Mouse (Mus musculus) adrenal gland, postnatal 36 days (tissue): ENCODE results near the gene Dpy30. TPM values are rescaled to one million over a fixed set of nuclear protein-coding genes. Genes with fewer than 3 reads are reported as not detected.
"Not testable (repeated sequence)": the region's sequence is repeated elsewhere in the genome, so short reads cannot be mapped to it uniquely, and the experiment has no call there.

Experiments
- DNase-seq, 2 experiments: peaks; one replicate each; pipeline ENCODE4 v3.0.0; 2021; ENCODE audit warnings: mixed read lengths in 1 of 2
- long read RNA-seq, 2 experiments: library from polyadenylated mRNA; stranded (forward); transcript quantifications; one replicate each; pipeline ENCODE4 v2.0.0; 2021; ENCODE audit warnings: borderline sequencing depth in 2 of 2
- total RNA-seq, 2 experiments: library from RNA; stranded (reverse); gene quantifications; 2 replicates each; pipeline ENCODE4 v1.2.3; 2021

The Dpy30 gene
- 10 to 100 TPM; 71.2 to 87.3 TPM for total RNA-seq
- long read RNA-seq, experiment 1, transcript Dpy30-206 (5 exons, 734 nt): major isoform, 74 of 85 reads
- long read RNA-seq, experiment 1, partial matches to known transcripts: 3 of 85 reads
- long read RNA-seq, experiment 1, other reads (novel, unspliced or antisense): 3 of 85 reads
- long read RNA-seq, experiment 2, transcript Dpy30-206 (5 exons, 734 nt): major isoform, 31 of 37 reads
- long read RNA-seq, experiment 2, partial matches to known transcripts: 1 of 37 reads
- long read RNA-seq, experiment 2, other reads (novel, unspliced or antisense): 2 of 37 reads

DNA sequence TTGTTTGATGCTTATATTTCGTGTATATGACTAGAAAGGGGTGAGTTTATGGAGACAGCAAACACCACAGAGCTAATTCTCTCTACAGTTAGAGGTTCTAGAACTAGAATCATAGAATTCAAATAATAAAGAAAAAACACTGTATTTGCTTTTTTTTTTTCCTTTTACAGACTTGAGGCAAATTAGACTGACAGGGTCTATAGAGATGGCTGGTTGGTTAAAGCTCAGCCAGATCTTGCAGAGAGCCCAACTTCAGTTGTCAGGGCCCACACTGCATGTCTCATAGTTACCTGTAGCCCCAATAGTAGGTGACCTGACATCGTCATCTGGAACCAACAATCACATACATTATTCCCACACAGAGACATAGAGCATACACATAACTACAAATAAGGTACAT is at the start of gene Dpy30:
Gene Dpy30 (minus strand): TSS at position 101 of the 400 bp plus-strand sequence.
- no peak for DNase-seq

DNA sequence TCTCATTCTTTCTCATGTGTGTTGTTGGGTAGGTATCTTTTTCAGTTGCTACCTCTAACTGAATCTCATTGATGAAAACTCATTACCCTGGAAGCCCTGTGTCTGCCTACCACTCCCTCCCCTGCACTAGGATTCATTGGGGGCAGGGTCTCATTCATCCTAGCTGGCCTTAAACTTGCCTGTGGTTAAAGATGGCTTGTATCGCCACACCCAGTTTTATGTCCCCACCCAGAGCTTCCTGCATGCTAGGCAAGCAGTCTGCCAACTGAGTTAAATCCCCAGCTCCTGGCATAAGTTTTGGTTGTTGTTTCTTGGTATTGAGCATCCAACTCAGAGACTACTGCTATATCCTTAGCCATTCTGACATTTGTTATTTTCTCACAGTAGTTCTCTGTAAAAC is 39.8 kb upstream of the Dpy30 start:
- DNase-seq: no peak

DNA sequence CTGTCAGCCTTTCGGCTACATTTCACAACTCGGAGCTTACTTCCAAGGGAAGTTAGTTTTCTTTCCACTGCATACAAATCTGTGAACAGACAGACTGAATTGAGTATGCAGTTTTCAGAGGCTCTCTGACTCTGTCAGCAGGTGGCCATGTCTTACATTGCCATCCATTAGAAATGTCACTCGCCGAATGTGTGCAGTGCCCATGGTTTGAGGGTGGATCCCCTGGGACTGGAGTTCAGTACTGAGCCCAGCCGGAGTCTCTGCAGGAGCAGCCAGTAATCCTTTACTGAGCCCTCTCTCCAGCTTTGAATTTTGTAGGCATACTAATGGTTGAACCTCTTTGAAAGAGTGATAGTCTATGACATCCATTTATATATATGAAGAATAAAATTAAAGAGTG is 17.4 kb upstream of the Dpy30 start:
- DNase-seq: no peak

DNA sequence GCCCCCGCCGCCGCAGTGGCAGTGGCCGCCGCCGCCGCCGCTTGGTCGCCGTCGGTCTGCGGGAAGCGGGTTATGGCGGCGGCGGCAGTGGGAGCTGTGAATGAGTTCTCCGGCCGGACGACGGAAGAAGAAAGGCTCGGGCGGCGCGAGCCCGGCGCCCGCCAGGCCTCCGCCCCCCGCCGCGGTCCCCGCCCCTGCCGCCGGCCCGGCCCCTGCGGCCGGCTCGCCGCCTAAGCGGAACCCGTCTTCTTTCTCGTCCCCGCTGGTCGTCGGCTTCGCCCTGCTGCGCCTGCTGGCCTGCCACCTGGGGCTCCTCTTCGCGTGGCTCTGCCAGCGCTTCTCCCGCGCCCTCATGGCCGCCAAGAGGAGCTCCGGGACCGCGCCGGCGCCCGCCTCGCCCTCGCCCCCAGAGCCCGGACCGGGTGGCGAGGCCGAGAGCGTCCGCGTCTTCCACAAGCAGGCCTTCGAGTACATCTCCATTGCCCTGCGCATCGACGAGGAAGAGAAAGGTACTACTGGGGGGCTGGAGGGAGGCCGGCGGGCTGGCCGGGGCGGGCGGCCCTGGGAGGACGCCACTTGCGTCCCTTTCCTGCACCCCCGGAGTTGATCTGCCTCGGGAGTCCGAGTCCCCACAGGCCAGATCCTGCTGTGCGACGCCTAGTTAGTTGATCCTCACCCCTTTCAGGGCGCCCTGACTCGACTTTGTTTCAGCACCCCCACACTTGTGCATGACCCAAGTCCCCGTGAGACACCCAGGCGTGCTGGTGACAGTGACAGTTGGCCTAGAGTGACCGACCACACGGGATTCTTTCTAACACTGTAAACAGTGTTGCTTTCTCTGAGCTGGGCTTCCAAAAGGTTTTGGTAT is 15.4 kb upstream of the Dpy30 start, which contains the start of gene Spast:
Gene Spast (plus strand): TSS at position 51 of the 868 bp plus-strand sequence.
- DNase-seq: peak; percentile 87 to 90

DNA sequence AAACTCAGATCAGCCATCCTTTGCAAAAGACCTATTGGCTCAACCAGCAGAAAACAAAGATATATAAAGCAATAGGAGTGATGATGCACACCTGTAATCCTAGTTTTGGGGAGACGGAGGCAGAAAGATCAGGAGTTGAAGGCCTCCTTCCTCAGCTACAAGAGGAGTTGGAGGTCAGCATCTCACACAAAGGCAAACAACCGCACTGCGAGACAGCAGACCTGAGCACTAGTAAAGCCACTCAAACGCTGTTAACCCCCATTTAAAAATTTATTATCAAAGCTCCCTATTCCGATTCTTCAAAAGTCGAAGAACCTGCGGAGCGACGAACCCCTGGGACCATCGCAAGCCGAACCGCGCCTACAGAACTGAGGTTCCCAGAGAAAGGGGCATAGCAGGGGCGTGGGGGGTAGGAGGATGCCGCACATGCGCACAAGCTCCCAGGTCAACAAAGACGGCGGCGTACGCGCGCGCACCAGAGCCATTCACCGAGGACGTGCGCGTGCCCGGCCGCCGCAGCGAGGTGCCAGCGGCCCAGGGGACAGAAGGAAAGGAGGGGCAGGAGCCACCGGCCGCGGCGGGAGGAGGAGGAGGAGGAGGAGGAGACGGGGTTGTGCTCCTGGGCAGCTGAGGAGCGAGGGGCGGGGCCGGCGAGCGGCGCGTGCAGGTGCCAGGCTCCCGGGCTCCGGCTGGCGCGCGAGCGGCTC is 14.6 kb upstream of the Dpy30 start:
- peak; percentile 97 for DNase-seq

DNA sequence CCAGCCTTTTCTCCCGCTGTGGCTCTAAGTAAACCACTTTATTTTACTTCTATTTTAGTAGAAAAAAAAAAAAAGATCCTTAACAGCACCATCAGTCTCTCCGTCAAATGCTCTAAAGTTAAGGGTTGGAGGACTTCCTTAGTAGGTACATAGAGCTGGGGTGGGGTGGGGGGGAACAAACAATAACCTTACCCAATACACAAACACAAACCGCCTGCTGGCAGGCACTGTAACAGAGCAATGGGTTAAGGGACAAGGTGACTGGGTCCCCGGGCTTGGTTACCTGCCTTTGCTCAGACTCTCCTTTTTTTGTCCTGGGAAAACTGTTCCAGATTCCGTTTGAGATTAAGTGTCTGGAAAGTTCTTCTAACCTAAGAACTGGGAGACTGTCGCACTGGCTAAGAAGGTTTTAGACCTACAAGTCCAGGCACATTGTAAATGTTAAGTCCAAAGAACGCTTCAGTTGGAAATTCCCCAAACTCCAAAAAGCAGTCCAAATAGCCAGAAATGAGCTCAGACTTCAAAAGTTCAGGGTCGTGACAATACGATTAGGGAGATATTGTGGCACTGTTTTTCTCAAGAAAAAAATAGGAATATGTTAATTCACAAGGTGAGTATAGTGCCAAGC is 7.4 kb upstream of the Dpy30 start:
- DNase-seq: peak in 1 of 2 experiments; percentile 35

DNA sequence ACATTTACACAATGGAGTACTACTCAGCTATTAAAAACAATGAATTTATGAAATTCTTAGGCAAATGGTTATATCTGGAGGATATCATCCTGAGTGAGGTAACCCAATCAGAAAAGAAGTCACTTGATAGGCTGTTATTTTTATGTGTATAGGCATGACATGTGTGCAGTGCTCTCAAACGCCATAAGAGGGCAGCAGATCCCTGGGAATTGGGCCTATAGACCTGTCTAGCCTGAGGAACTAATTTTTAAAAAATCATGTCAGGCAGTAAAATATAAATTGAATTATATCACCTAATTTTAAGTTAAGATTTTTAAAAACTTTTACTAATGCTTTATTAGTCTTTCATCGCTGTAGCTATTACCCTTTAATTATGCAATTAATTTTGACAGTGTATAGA is 4.4 kb upstream of the Dpy30 start:
- DNase-seq: peak; percentile 60 to 74

DNA sequence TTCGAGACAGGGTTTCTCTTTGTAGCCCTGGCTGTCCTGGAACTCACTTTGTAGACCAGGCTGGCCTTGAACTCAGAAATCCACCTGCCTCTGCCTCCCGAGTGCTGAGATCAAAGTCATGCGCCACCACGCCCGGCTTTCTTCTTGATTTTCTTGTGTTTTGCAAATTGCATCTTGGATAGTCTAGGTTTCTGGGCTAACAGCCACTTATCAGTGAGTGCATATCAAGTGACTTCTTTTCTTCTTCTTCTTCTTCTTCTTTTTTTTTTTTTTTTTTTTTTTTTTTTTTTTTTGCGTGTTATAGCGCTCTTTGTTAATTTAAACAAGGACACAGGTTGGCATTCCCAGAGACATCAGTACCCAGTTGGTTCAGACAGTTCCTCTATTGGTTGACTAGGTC is 3.5 kb upstream of the Dpy30 start:
- not testable (repeated sequence) for DNase-seq

DNA sequence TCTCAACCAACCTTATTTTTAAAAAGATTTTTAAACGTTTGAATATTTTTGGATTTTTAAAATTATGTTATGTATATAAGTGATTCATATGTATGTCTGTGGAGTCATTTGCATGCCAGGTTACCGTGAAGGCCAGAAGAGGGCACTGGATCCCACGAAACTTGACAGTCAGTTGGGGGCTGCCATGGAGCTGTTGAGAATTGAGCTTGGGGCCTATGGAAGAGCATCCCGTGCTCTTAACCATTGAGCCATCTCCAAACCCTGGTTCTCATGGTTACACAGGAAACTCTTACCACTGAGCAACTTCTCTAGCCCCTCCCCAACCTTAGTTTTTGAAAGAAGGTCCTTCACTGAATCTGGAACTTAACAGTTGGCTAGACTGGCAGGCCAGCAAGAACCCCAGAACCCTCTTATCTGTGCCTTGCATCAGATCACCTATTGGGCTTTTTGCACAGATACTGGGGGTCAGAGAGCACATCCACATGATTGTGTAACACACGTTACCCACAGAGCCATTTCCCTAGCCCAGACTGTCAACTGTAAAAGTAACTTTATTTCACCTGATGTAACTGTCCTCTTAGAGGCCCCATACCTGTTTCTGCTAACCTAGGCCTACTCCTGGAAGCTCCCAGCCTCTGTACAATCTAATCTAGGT is 1.2 kb downstream of the Dpy30 start:
- no peak for DNase-seq

DNA sequence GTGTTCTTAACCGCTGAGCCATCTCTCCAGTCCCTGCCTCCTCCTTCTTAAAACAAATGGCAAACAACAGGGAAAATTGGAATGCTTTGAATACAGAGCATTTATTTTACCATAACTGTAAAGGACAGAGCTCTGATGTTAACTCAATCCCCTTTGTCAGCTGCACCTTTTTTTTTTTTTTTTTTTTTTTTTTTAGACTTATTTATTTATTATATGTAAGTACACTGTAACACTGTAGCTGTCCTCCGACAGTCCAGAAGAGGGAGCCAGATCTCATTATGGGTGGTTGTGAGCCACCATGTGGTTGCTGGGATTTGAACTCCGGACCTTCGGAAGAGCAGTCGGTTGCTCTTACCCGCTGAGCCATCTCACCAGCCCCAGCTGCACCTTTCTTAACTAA is 5.0 kb downstream of the Dpy30 start:
- no peak for DNase-seq

DNA sequence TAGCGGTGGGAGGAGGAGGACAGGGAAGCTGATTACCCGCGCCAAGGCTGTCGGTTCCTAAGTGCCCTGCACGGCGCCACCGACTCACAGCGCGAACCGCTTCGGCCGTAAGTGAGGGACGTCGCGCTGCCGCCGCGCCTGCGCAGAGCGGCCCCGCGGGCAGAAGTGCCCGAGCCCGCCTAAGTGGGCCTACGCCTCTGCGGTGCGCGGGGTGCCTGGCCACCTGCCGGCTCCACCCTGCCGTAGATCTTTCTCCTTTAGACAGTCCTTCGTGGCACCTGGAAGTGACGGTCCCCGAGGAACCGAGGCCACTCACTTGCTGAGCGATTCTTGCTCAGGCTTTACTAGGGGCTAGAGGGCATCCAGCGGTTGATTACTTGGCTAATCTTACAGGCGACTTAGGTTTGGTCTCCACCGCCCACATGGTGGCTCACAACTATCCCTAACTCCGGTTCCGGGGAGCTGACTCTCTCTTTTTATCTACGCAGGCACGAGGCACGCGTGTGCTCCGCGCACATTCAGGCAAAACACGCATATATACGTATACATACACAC is 7.4 kb downstream of the Dpy30 start:
- DNase-seq: peak; percentile 91 to 94

DNA sequence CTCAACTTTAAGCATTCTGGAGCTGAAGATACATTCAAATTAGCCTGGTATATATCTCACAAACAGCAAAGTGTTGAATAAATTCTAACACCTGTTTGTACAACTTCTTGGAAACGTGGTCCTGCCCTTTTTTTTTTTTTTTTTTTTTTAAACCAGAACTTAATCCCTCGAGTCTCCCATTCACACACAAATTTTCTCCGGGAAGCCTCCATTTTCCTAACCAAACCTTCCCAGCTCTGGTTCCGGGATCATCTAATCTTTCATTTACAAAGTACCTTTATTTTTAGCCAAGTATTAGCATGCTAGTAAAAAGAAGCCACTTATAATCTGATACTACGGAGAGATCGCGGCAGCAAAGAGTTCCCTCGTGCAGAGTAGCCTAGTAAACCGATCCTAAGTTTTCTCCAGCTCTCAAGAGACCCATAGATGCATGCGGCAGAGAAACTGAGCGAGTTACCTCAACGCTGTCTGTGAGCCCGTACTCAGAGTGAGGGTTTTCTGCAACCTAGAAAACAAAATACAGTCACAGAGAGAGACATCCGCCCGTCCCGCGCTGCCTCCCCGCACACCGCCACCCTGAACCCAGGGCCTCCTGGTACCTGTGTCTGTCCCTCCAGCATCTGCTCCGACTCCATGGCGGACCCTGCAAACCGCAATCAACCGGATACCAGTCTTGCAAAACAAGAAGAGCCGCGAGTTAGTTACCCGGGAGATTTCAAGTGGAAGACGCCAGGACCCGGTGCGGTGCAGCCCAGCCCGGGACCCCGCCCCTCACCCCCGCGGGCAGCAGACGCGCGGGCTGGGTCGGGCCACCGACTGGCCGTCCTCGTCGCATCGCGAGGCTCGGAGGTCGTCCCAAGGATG is 8.1 kb downstream of the Dpy30 start:
- no peak for DNase-seq

DNA sequence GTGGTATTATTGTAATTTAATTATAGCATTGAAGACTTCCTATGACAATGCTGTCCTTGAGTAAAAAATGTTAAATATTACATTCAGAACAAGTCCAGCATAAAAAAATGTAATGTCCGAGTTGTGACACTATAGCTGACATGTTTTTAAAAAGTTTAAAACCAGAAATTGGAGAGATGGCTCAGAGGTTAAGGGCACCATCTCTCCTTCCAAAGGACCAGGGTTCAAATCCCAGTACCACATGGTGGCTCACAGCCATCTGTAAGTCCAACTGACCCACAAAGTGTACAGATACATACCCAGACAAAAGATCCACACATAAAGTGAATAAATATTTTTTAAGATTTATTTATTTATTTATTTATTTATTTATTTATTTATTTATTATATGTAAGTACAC is 17.7 kb downstream of the Dpy30 start:
- no peak for DNase-seq

DNA sequence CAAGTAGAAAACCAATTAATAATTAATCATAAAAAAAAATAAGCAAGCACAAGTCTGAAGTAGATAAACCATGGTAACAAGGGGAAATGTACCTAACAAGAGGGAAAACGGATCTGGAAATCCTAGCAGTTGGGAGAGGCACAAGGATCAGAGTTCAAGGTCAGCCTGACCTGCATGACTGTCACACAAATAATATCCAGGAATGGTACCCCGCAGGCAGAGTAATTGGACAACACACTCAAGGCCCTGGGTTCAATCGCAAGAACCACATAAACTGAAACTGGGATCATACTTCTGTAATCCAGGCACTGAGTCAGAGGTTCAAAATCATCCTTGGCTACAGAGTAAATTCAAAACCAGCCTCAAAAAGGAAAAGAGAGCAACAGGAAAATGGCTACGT is 18.1 kb downstream of the Dpy30 start:
- DNase-seq: no peak

DNA sequence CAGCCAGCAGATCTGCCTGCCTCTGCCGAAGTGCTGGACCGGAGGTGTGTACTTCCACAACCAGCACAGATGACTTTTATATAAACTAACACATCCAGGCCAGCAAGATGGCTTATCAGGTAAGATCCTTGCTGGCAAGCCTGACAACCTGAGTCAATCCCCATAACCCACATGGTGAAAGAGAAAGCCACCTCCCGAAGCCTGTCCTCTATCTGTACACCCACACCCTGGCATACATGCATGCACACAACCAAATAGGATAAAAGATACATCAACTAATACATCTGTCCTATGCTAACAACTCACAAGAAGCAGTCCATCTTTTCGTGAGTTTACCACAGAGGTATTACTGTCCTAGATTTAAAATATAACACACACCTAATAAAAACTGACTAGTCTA is 19.7 kb downstream of the Dpy30 start:
- DNase-seq: no peak

DNA sequence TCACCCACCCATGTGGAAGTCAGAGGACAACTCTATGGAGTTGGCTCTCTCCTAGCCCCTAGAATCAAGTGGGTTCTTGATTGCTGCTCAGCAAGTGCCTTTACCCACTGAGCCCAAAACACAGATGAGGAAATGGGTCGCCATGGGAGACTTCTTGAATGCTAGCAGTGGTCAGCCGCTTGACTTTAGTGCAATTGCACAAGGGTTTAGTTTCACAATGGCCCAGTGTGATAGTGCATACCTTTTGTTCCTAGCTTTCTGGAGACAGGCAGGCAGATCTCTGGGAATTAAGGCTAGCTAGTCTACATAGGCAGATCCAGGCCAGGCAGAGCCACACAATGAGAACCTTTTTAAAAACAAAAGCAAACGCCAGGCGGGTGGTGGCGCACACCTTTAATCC is 23.7 kb downstream of the Dpy30 start:
- no peak for DNase-seq

DNA sequence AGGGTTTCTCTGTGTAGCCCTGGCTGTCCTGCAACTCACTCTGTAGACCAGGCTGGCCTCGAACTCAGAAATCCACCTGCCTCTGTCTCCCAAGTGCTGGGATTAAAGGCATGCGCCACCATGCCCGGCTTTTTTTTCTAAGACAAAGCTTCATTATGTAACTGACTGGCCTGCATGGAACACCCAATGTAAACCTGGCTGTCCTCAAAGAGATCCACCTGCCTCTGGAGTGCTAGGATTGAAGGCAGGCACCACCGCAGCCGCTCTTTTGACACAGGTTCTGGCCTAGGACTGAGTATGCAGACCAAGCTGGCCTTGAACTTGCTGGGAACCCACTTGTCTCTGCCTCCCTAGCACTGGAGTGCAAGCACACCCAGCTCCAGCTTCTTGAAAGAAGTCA is 26.8 kb downstream of the Dpy30 start:
- DNase-seq: not testable (repeated sequence)

DNA sequence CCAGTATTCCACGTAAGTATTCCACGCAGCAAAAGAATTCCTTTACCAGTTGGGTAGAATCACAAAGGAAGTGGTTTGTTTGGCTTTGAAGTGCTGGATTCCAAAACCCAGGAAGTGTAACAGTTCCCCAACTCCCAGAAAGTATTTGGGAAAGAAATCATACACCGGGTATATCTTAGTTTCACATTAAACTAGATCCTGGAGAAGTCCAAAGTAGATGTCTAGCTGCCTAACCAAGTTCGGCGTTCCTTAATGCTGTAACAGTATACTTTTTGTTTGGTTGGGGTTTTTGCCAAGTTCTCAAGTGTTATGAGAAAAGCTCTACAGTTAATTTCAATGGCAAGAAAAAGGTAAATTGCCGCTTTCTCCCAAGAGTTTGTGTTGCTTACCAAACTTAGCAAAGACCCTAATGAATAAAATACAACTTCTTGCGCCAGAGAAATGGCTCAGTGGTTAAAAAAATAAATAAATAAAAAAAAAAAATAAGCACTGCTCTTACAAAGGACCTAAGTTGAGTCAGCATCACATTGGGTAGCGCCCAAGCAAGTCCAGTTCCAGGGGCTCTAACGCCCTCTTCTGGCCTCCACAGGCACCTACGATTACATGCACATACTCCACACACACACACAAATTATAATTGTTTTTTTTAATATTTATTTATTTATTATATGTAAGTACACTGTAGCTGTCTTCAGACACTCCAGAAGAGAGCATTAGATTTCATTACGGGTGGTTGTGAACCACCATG is 27.5 kb downstream of the Dpy30 start:
- peak; percentile 50 for DNase-seq
